Mouse (Mus musculus): ENCODE results near the gene Fnip2. TPM values are rescaled to one million over a fixed set of nuclear protein-coding genes. Genes with fewer than 3 reads are reported as not detected.

The Fnip2 gene
- total and polyA plus RNA-seq, 3 experiments: 0.21 to 0.71 (median 0.31) TPM

DNA sequence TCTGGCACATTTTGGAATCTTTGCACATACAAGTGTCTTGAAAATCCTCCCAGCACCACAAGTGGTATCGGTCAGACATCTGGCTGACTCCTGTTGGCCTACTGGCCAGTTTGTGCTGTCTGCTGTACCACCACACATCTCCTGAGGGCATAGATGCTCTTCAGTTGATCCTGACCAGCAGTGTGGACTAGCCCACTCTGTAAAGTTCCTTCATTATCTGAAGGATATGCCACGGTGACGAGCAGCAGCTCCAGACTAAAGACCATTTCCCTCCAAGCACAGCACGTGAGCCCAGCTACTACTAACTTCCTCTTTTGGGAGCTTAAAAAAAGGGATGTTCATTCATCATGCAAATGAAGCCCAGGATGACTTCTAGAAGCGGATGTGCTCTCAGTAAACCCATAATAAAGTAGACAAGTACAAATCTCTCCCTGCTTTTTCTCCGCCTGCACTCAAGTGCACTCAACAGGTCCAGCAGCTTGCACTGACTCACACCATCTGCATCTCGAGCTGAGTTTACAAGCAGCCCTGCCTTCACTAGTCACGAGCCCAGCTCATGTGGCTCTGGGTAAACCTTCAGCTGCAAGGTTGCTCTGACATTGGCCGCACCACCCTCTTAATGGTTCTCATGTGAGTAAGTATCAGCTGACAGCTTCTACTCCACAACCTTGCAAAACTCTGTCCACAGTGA is 35.9 kb downstream of the Fnip2 start:
- Histone ChIP-seq H3K27me3 (replicated peaks) (peaks cover 12% of the 10 kb centered on the region), H3K9ac (ENCODE audit: insufficient read depth, low read depth) (no peak overlapping the region), H3K9me3 (replicated peaks; ENCODE audit: low read length) (no peaks in the 10 kb centered on the region), H3K4me2 (ENCODE audit: insufficient read depth, low read depth, poor library complexity, severe bottlenecking) (no peak overlapping the region), H3K27ac (ENCODE audit: insufficient read depth, low read depth) (no peak overlapping the region), H3K36me3 (replicated peaks in 1 of 2; ENCODE audit: control insufficient read depth in 1 of 2, insufficient read depth in 1 of 2, low read length in 1 of 2) (no peaks in the 10 kb centered on the region), H3K4me1 (ENCODE audit: control insufficient read depth in 1 of 2, insufficient read depth in 2 of 2) (peaks cover 0 to 14% of the 10 kb centered on the region in 2 experiments; a peak in 2 of 4 replicates), H3K79me2 (replicated peaks; ENCODE audit: control insufficient read depth, extremely low read depth, insufficient read depth, poor library complexity, severe bottlenecking) (no peaks in the 10 kb centered on the region), H3K4me3 (replicated peaks in 1 of 3; ENCODE audit: low read depth in 2 of 3, low read length in 2 of 3, poor library complexity in 1 of 3) (no peak overlapping the region)
- TF ChIP-seq BHLHE40 (IDR thresholded peaks at IDR 0.05; ENCODE audit: low read depth, low read length) (peak; percentile 81), NELFE (IDR thresholded peaks at IDR 0.05; ENCODE audit: low read depth, low read length) (no peak)
- dilution Hi-C loops (cut with MboI; ENCODE audit: extremely low pct_ligation_motif_present, extremely low pct_unique_long_range_greater_than_20kb, low sequenced_read_pairs) (no loop called here), in situ Hi-C loops (cut with MboI; ENCODE audit: low pct_ligation_motif_present, low pct_unique_long_range_greater_than_20kb, low sequenced_read_pairs) (no loop called here)
- DNase-seq (ENCODE audit: extremely low read depth): peak; percentile 80

DNA sequence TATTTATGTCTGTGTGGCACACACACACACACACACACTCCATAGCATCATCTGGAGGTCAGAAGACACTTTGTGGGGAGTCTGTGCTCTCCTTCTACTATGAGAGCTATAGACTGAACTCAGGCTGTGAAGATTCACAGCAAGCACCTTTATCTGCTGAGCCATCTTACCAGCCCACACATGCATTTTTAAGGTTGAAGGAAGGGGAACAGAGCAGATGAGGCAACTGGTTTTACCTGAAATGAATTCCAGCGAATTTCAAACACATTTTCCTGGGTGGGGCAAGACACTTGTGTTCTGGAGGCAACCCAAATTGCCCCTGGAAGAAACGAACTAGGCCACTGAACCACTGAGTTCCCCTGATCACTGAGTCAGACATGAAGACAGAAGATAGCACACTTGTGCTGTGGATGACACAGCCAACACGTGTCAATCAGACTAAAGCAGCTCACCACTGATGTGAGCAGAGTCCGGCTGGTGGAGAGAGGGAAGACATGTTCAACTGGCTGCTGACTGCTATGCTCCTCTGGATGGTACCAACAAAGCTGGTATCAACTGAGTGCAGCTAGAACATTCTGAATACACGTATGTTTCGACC is 38.0 kb downstream of the Fnip2 start:
- Histone ChIP-seq H3K36me3 (replicated peaks in 1 of 2; ENCODE audit: control insufficient read depth in 1 of 2, insufficient read depth in 1 of 2, low read length in 1 of 2) (no peaks in the 10 kb centered on the region), H3K9ac (ENCODE audit: insufficient read depth, low read depth) (no peak overlapping the region), H3K27ac (ENCODE audit: insufficient read depth, low read depth) (no peak overlapping the region), H3K9me3 (replicated peaks; ENCODE audit: low read length) (no peaks in the 10 kb centered on the region), H3K4me3 (replicated peaks in 1 of 3; ENCODE audit: low read depth in 2 of 3, low read length in 2 of 3, poor library complexity in 1 of 3) (no peak overlapping the region), H3K79me2 (replicated peaks; ENCODE audit: control insufficient read depth, extremely low read depth, insufficient read depth, poor library complexity, severe bottlenecking) (no peaks in the 10 kb centered on the region), H3K4me2 (ENCODE audit: insufficient read depth, low read depth, poor library complexity, severe bottlenecking) (no peak overlapping the region), H3K27me3 (replicated peaks) (peaks cover 12% of the 10 kb centered on the region), H3K4me1 (ENCODE audit: control insufficient read depth in 1 of 2, insufficient read depth in 2 of 2) (peaks cover 0 to 14% of the 10 kb centered on the region in 2 experiments; a peak in 2 of 4 replicates)
- dilution Hi-C loops (cut with MboI; ENCODE audit: extremely low pct_ligation_motif_present, extremely low pct_unique_long_range_greater_than_20kb, low sequenced_read_pairs) (no loop called here), in situ Hi-C loops (cut with MboI; ENCODE audit: low pct_ligation_motif_present, low pct_unique_long_range_greater_than_20kb, low sequenced_read_pairs) (no loop called here)
- no peak for DNase-seq (ENCODE audit: extremely low read depth)
- no peak for TF ChIP-seq TCF12 (IDR thresholded peaks at IDR 0.05; ENCODE audit: low read depth, low read length)
- TF ChIP-seq CTCF (conservative IDR thresholded peaks at IDR 0.05 in 1 of 2, IDR thresholded peaks at IDR 0.05 in 1 of 2; ENCODE audit: low read depth in 2 of 2, low read length in 2 of 2): no peak
- TF ChIP-seq JUND (conservative IDR thresholded peaks at IDR 0.05; ENCODE audit: low read depth, low read length): no peak
- no peak for TF ChIP-seq USF2 (conservative IDR thresholded peaks at IDR 0.05; ENCODE audit: low read depth, low read length)
- TF ChIP-seq CHD1 (IDR thresholded peaks at IDR 0.05; ENCODE audit: low read depth, low read length): no peak
- TF ChIP-seq MAX (IDR thresholded peaks at IDR 0.05; ENCODE audit: low read length): no peak

DNA sequence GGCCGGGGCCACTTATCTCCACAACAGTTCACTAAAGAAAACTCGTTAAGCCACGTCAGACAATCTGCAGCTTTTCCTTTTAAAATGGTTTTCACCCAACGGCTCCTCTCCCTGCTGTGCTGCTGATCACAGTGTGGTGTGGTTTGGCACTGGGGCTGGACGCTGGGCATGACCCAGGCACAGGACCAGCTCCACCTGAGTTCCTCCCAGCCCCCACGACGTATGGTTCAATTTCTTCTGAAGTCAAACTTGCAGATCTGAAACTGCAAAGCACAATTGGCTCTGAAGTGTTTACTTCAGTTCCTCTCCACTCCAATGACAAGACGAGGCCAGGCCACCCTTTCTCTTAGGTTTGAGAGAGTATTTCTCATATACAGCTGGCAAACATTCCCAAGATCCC is 39.1 kb downstream of the Fnip2 start:
- H3K4me3 ChIP-seq (replicated peaks in 1 of 3; ENCODE audit: low read depth in 2 of 3, low read length in 2 of 3, poor library complexity in 1 of 3): no peak overlapping the region

More for the DNA sequence above, 39.1 kb downstream of the Fnip2 start:
- H3K4me1 ChIP-seq (ENCODE audit: control insufficient read depth in 1 of 2, insufficient read depth in 2 of 2): peaks cover 0 to 14% of the 10 kb centered on the region in 2 experiments; a peak in 2 of 4 replicates
- no peaks in the 10 kb centered on the region for H3K9me3 ChIP-seq (replicated peaks; ENCODE audit: low read length)
- no peak overlapping the region for H3K4me2 ChIP-seq (ENCODE audit: insufficient read depth, low read depth, poor library complexity, severe bottlenecking)
- H3K9ac ChIP-seq (ENCODE audit: insufficient read depth, low read depth): no peak overlapping the region
- dilution Hi-C loops (cut with MboI; ENCODE audit: extremely low pct_ligation_motif_present, extremely low pct_unique_long_range_greater_than_20kb, low sequenced_read_pairs): no loop called here
- H3K27me3 ChIP-seq (replicated peaks): peaks cover 12% of the 10 kb centered on the region
- no peaks in the 10 kb centered on the region for H3K79me2 ChIP-seq (replicated peaks; ENCODE audit: control insufficient read depth, extremely low read depth, insufficient read depth, poor library complexity, severe bottlenecking)
- H3K27ac ChIP-seq (ENCODE audit: insufficient read depth, low read depth): no peak overlapping the region
- H3K36me3 ChIP-seq (replicated peaks in 1 of 2; ENCODE audit: control insufficient read depth in 1 of 2, insufficient read depth in 1 of 2, low read length in 1 of 2): no peaks in the 10 kb centered on the region
- DNase-seq (ENCODE audit: extremely low read depth): no peak
- TF ChIP-seq PAX5 (IDR thresholded peaks at IDR 0.05; ENCODE audit: low read length): no peak
- no peak for TF ChIP-seq USF2 (conservative IDR thresholded peaks at IDR 0.05; ENCODE audit: low read depth, low read length)
- TF ChIP-seq MEF2A (IDR thresholded peaks at IDR 0.05; ENCODE audit: borderline replicate concordance, low read depth, low read length): no peak
- no peak for TF ChIP-seq CHD1 (IDR thresholded peaks at IDR 0.05; ENCODE audit: low read depth, low read length)
- no peak for TF ChIP-seq ELF1 (IDR thresholded peaks at IDR 0.05; ENCODE audit: low read depth, low read length)
- no peak for TF ChIP-seq E2F4 (IDR thresholded peaks at IDR 0.05; ENCODE audit: insufficient replicate concordance, low read depth, low read length)
- TF ChIP-seq RCOR1 (conservative IDR thresholded peaks at IDR 0.05; ENCODE audit: low read depth, low read length): no peak
- no peak for TF ChIP-seq IRF4 (IDR thresholded peaks at IDR 0.05; ENCODE audit: low read depth, low read length)
- no peak for TF ChIP-seq MAX (IDR thresholded peaks at IDR 0.05; ENCODE audit: low read length)
- TF ChIP-seq CHD2 (IDR thresholded peaks at IDR 0.05; ENCODE audit: low read length): no peak
- no peak for TF ChIP-seq GABPA (IDR thresholded peaks at IDR 0.05; ENCODE audit: insufficient replicate concordance, low read depth, low read length)
- TF ChIP-seq RAD21 (IDR thresholded peaks at IDR 0.05; ENCODE audit: low read depth, low read length): no peak
- TF ChIP-seq ETS1 (conservative IDR thresholded peaks at IDR 0.05; ENCODE audit: low read depth, low read length): no peak
- no peak for TF ChIP-seq TCF12 (IDR thresholded peaks at IDR 0.05; ENCODE audit: low read depth, low read length)
- no peak for TF ChIP-seq MAZ (IDR thresholded peaks at IDR 0.05; ENCODE audit: low read depth, low read length)
- in situ Hi-C loops (cut with MboI; ENCODE audit: low pct_ligation_motif_present, low pct_unique_long_range_greater_than_20kb, low sequenced_read_pairs): no loop called here

Data from CH12.LX (cell line).